Mouse (Mus musculus) lung, postnatal 10 days (tissue): ENCODE measurements around the gene Tmtc2.

ENCODE experiments used
- DNase-seq: peaks from one replicate; pipeline ENCODE4 v3.0.0; 2021

Gene Tmtc2

GRCm38 (mm10) chr10:105142201-105142600 is 432.1 kb downstream of the Tmtc2 start:
- no peak for DNase-seq
